Mouse (Mus musculus): ENCODE measurements around the gene Stab1. TPM values are rescaled to one million over a fixed set of nuclear protein-coding genes. Genes with fewer than 3 reads are reported as not detected.

Stab1 gene
- polyA plus RNA-seq (2012; rRNA removed) = 18.9 and 19.9 TPM in 2 replicates
- 19.3 and 20.7 TPM in 2 replicates for polyA plus RNA-seq (2014; fragmentation: Nextera tagmentation; extraction: Ambion mirVana)

GRCm38 (mm10) chr14:31168425-31168824 is at the start of gene Stab1:
TSS of gene Stab1 (minus strand) at chr14:31168641.
- Histone ChIP-seq H3K27ac (no peak within 1 kb of the TSS), H3K4me3 (ENCODE audit: insufficient read depth in 1 of 2, low read depth in 2 of 2, low read length in 2 of 2) (peak within 1 kb of the TSS; percentile 18 to 20), H3K9me3 (ENCODE audit: control insufficient read depth, low read length) (no peaks in the 10 kb centered on the region), H3K4me1 (replicated peaks; ENCODE audit: control insufficient read depth in 2 of 2, insufficient read depth in 2 of 2, low read length in 1 of 2) (peaks cover 8% of the 10 kb centered on the region in 2 experiments), H3K9ac (replicated peaks) (no peak within 1 kb of the TSS), H3K27me3 (ENCODE audit: control insufficient read depth, insufficient read depth, low read length) (no peaks in the 10 kb centered on the region), H3K36me3 (replicated peaks; ENCODE audit: control insufficient read depth, insufficient read depth, low read depth) (peaks cover 26% of the 10 kb centered on the region), H3K4me2 (ENCODE audit: low read depth) (no peak within 1 kb of the TSS)
- ATAC-seq (ENCODE audit: insufficient read depth) (no peak), DNase-seq (ENCODE audit: low read depth in 3 of 3, low spot score in 3 of 3) (no peak)
- 7% methylated on average over 10 of the region's 10 CpGs for WGBS (ENCODE audit: insufficient replicate concordance)
- TF ChIP-seq CTCF (IDR thresholded peaks at IDR 0.05; ENCODE audit: low read depth) (no peak), EP300 (IDR thresholded peaks at IDR 0.05; ENCODE audit: low read depth) (no peak)

- H3K27me3 ChIP-seq (ENCODE audit: control insufficient read depth, insufficient read depth, low read length) = no peaks in the 10 kb centered on the region
- no peak for TF ChIP-seq EP300 (IDR thresholded peaks at IDR 0.05; ENCODE audit: low read depth)
- TF ChIP-seq CTCF (IDR thresholded peaks at IDR 0.05; ENCODE audit: low read depth) = peak; percentile 80
- ATAC-seq (ENCODE audit: insufficient read depth) (0 out of 2 replicates have a peak, but pooled peaks have one; percentile 17), DNase-seq (ENCODE audit: low read depth in 3 of 3, low spot score in 3 of 3) (no peak)
- no peak within 1 kb of the TSS for H3K4me2 ChIP-seq (ENCODE audit: low read depth)
- H3K4me1 ChIP-seq (replicated peaks; ENCODE audit: control insufficient read depth in 2 of 2, insufficient read depth in 2 of 2, low read length in 1 of 2) = peaks cover 0 to 5% of the 10 kb centered on the region in 2 experiments; a peak in 1 of 4 replicates
- 8% methylated on average over 10 of the region's 11 CpGs for WGBS (ENCODE audit: insufficient replicate concordance)
- H3K9ac ChIP-seq (replicated peaks) = no peak within 1 kb of the TSS
- H3K9me3 ChIP-seq (ENCODE audit: control insufficient read depth, low read length) = no peaks in the 10 kb centered on the region
- no peaks in the 10 kb centered on the region for H3K36me3 ChIP-seq (replicated peaks; ENCODE audit: control insufficient read depth, insufficient read depth, low read depth)
- H3K4me3 ChIP-seq (ENCODE audit: insufficient read depth in 1 of 2, low read depth in 2 of 2, low read length in 2 of 2) = no peak within 1 kb of the TSS
- no peak within 1 kb of the TSS for H3K27ac ChIP-seq
Observed at GRCm38 (mm10) chr14:31217666-31218065, 49.2 kb upstream of the Stab1 start, which contains the start of gene Sema3g. TSS of gene Sema3g (plus strand) at chr14:31217860.

GRCm38 (mm10) chr14:31216846-31217245 is 48.4 kb upstream of the Stab1 start, which contains the start of gene Nisch:
TSS of gene Nisch (minus strand) at chr14:31216946.
- ATAC-seq (ENCODE audit: insufficient read depth) (no peak), DNase-seq (ENCODE audit: low read depth in 3 of 3, low spot score in 3 of 3) (no peak)
- TF ChIP-seq CTCF (IDR thresholded peaks at IDR 0.05; ENCODE audit: low read depth) = no peak
- TF ChIP-seq EP300 (IDR thresholded peaks at IDR 0.05; ENCODE audit: low read depth) = no peak
- no peak within 1 kb of the TSS for H3K9ac ChIP-seq (replicated peaks)
- no peak within 1 kb of the TSS for H3K27ac ChIP-seq
- no peaks in the 10 kb centered on the region for H3K36me3 ChIP-seq (replicated peaks; ENCODE audit: control insufficient read depth, insufficient read depth, low read depth)
- WGBS (ENCODE audit: insufficient replicate concordance) = 47% methylated on average over 2 of the region's 2 CpGs
- H3K4me3 ChIP-seq (ENCODE audit: insufficient read depth in 1 of 2, low read depth in 2 of 2, low read length in 2 of 2) = no peak within 1 kb of the TSS
- peaks cover 0 to 5% of the 10 kb centered on the region in 2 experiments; a peak in 2 of 4 replicates for H3K4me1 ChIP-seq (replicated peaks; ENCODE audit: control insufficient read depth in 2 of 2, insufficient read depth in 2 of 2, low read length in 1 of 2)
- H3K27me3 ChIP-seq (ENCODE audit: control insufficient read depth, insufficient read depth, low read length) = no peaks in the 10 kb centered on the region
- H3K4me2 ChIP-seq (ENCODE audit: low read depth) = no peak within 1 kb of the TSS
- H3K9me3 ChIP-seq (ENCODE audit: control insufficient read depth, low read length) = no peaks in the 10 kb centered on the region

- Histone ChIP-seq H3K4me3 (ENCODE audit: insufficient read depth in 1 of 2, low read depth in 2 of 2, low read length in 2 of 2) (no peak overlapping the region), H3K36me3 (replicated peaks; ENCODE audit: control insufficient read depth, insufficient read depth, low read depth) (no peaks in the 10 kb centered on the region), H3K9me3 (ENCODE audit: control insufficient read depth, low read length) (no peaks in the 10 kb centered on the region), H3K27ac (no peak overlapping the region), H3K4me2 (ENCODE audit: low read depth) (no peak overlapping the region), H3K4me1 (replicated peaks; ENCODE audit: control insufficient read depth in 2 of 2, insufficient read depth in 2 of 2, low read length in 1 of 2) (peaks cover 0 to 8% of the 10 kb centered on the region in 2 experiments; a peak in 2 of 4 replicates), H3K9ac (replicated peaks) (no peak overlapping the region), H3K27me3 (ENCODE audit: control insufficient read depth, insufficient read depth, low read length) (no peaks in the 10 kb centered on the region)
- DNase-seq (ENCODE audit: low read depth in 3 of 3, low spot score in 3 of 3) = no peak
- no peak for TF ChIP-seq EP300 (IDR thresholded peaks at IDR 0.05; ENCODE audit: low read depth)
- TF ChIP-seq CTCF (IDR thresholded peaks at IDR 0.05; ENCODE audit: low read depth) = peak; percentile 95
- ATAC-seq (ENCODE audit: insufficient read depth) = no peak
- WGBS (ENCODE audit: insufficient replicate concordance) = 26% methylated on average over 15 of the region's 15 CpGs
Observed at GRCm38 (mm10) chr14:31215157-31216002, 46.9 kb upstream of the Stab1 start.

- Histone ChIP-seq H3K27ac (no peak overlapping the region), H3K36me3 (replicated peaks; ENCODE audit: control insufficient read depth, insufficient read depth, low read depth) (no peaks in the 10 kb centered on the region), H3K9me3 (ENCODE audit: control insufficient read depth, low read length) (no peaks in the 10 kb centered on the region), H3K4me3 (ENCODE audit: insufficient read depth in 1 of 2, low read depth in 2 of 2, low read length in 2 of 2) (no peak overlapping the region), H3K4me1 (replicated peaks; ENCODE audit: control insufficient read depth in 2 of 2, insufficient read depth in 2 of 2, low read length in 1 of 2) (peaks cover 0 to 8% of the 10 kb centered on the region in 2 experiments; a peak in 2 of 4 replicates), H3K9ac (replicated peaks) (no peak overlapping the region), H3K4me2 (ENCODE audit: low read depth) (no peak overlapping the region), H3K27me3 (ENCODE audit: control insufficient read depth, insufficient read depth, low read length) (no peaks in the 10 kb centered on the region)
- 44% methylated on average over 3 of the region's 3 CpGs for WGBS (ENCODE audit: insufficient replicate concordance)
- no peak for TF ChIP-seq CTCF (IDR thresholded peaks at IDR 0.05; ENCODE audit: low read depth)
- TF ChIP-seq EP300 (IDR thresholded peaks at IDR 0.05; ENCODE audit: low read depth) = no peak
- no peak for ATAC-seq (ENCODE audit: insufficient read depth)
- no peak for DNase-seq (ENCODE audit: low read depth in 3 of 3, low spot score in 3 of 3)
Observed at GRCm38 (mm10) chr14:31214684-31215083, 46.2 kb upstream of the Stab1 start.

Measured in liver, embryonic 14.5 days (tissue).